Mouse (Mus musculus) kidney, embryonic 14.5 days (tissue): ENCODE data around the gene Daam1. TPM values are rescaled to one million over a fixed set of nuclear protein-coding genes. Genes with fewer than 3 reads are reported as not detected.
A peak's percentile ranks its signal among the peaks of the same experiment; 100 is the strongest.

ENCODE experiments used
- ATAC-seq: fragments of 200-750 bp; cut with Nextera tagmentation; 2 replicates; pipeline ENCODE4 v1.8.0; 2017; ENCODE audit warnings: moderate number of reproducible peaks, mild to moderate bottlenecking, moderate TSS enrichment, moderate library complexity; ENCODE audit not compliant: low FRiP score, low TSS enrichment
- H3K27ac ChIP-seq: fragments of 300-500 bp; sonication (generic); 2 replicates; pipeline ENCODE4 v1.5.1; 2014; ENCODE audit warnings: low read depth, mild to moderate bottlenecking, low read length, moderate library complexity, mixed read lengths
- H3K27me3 ChIP-seq: fragments of 300-500 bp; sonication (generic); 2 replicates; pipeline ENCODE4 v1.6.1; 2014; ENCODE audit warnings: mild to moderate bottlenecking, low read length; ENCODE audit not compliant: control insufficient read depth, insufficient read depth
- H3K36me3 ChIP-seq: fragments of 300-500 bp; sonication (generic); 2 replicates; pipeline ENCODE4 v1.6.1; 2014; ENCODE audit warnings: low read length, mixed read lengths; ENCODE audit not compliant: control insufficient read depth, insufficient read depth
- H3K4me1 ChIP-seq: fragments of 300-500 bp; sonication (generic); 2 replicates; pipeline ENCODE4 v1.6.1; 2014; ENCODE audit warnings: low read length, mixed read lengths; ENCODE audit not compliant: control insufficient read depth, insufficient read depth
- H3K4me2 ChIP-seq: fragments of 300-500 bp; sonication (generic); replicated peaks from 2 replicates; pipeline ENCODE4 v1.6.1; 2014; ENCODE audit warnings: low read depth, mild to moderate bottlenecking, low read length
- H3K4me3 ChIP-seq: fragments of 300-500 bp; sonication (generic); 2 replicates; pipeline ENCODE4 v1.5.1; 2014; ENCODE audit warnings: mild to moderate bottlenecking, low read length
- H3K9ac ChIP-seq: fragments of 300-500 bp; sonication (generic); 2 replicates; pipeline ENCODE4 v1.6.1; 2014; ENCODE audit warnings: low read depth, mild to moderate bottlenecking, low read length, moderate library complexity
- H3K9me3 ChIP-seq: fragments of 300-500 bp; sonication (generic); 2 replicates; pipeline ENCODE4 v1.6.1; 2016; ENCODE audit warnings: low read length; ENCODE audit not compliant: control insufficient read depth
- WGBS: fragments of 180-500 bp; shearing (Covaris S2); extraction: QIAGEN DNeasy Blood & Tissue Kit; methylation state at CpG from one replicate; pipeline ENCODE4 v1.1.7; 2014; 5-methylcytosine and 5-hydroxymethylcytosine counted together
- polyA plus RNA-seq: library from polyadenylated mRNA; unstranded; fragments of >200 nt; fragmentation: Nextera tagmentation; extraction: Ambion mirVana; gene quantifications from 2 replicates; pipeline ENCODE4 v1.2.1, GENCODE M21; 2014

Gene Daam1
- polyA plus RNA-seq, 1 experiment from 2014 or later: 13.0 TPM

GRCm38 (mm10) chr12:71848037-71848776 lies 17.3 kb downstream of the Daam1 start:
- H3K9ac ChIP-seq: no peak overlapping the region
- H3K4me3 ChIP-seq: no peak overlapping the region
- H3K36me3 ChIP-seq: no peaks in the 10 kb centered on the region
- H3K27ac ChIP-seq: no peak overlapping the region
- ATAC-seq: no peak
- WGBS: 48% methylated on average over 5 of the region's 5 CpGs
- no peak overlapping the region for H3K4me2 ChIP-seq
- no peaks in the 10 kb centered on the region for H3K27me3 ChIP-seq
- H3K4me1 ChIP-seq: peaks cover 3% of the 10 kb centered on the region; the same call in 1 of the 2 replicates
- no peaks in the 10 kb centered on the region for H3K9me3 ChIP-seq

GRCm38 (mm10) chr12:71849051-71849450 lies 18.2 kb downstream of the Daam1 start:
- H3K4me2 ChIP-seq: no peak overlapping the region
- no peaks in the 10 kb centered on the region for H3K36me3 ChIP-seq
- no peaks in the 10 kb centered on the region for H3K27me3 ChIP-seq
- no peaks in the 10 kb centered on the region for H3K9me3 ChIP-seq
- H3K4me1 ChIP-seq: peaks cover 3% of the 10 kb centered on the region; the same call in 1 of the 2 replicates
- H3K4me3 ChIP-seq: no peak overlapping the region
- WGBS: 97% methylated on average over 7 of the region's 7 CpGs
- H3K27ac ChIP-seq: no peak overlapping the region
- ATAC-seq: no peak
- H3K9ac ChIP-seq: no peak overlapping the region

GRCm38 (mm10) chr12:71850135-71850534 lies 19.3 kb downstream of the Daam1 start:
- H3K9me3 ChIP-seq: no peaks in the 10 kb centered on the region
- WGBS: 84% methylated on average over 5 of the region's 5 CpGs
- no peak overlapping the region for H3K4me3 ChIP-seq
- H3K4me1 ChIP-seq: peaks cover 4% of the 10 kb centered on the region; the same call in 1 of the 2 replicates
- no peak overlapping the region for H3K9ac ChIP-seq
- no peaks in the 10 kb centered on the region for H3K27me3 ChIP-seq
- H3K4me2 ChIP-seq: no peak overlapping the region
- ATAC-seq: no peak
- H3K36me3 ChIP-seq: no peaks in the 10 kb centered on the region
- no peak overlapping the region for H3K27ac ChIP-seq

GRCm38 (mm10) chr12:71852678-71853077 lies 21.8 kb downstream of the Daam1 start:
- H3K36me3 ChIP-seq: no peaks in the 10 kb centered on the region
- no peaks in the 10 kb centered on the region for H3K27me3 ChIP-seq
- no peak for ATAC-seq
- H3K27ac ChIP-seq: no peak overlapping the region
- H3K4me1 ChIP-seq: peaks cover 14% of the 10 kb centered on the region
- H3K4me3 ChIP-seq: no peak overlapping the region
- no peak overlapping the region for H3K9ac ChIP-seq
- no peak overlapping the region for H3K4me2 ChIP-seq
- WGBS: 68% methylated on average over 7 of the region's 7 CpGs
- no peaks in the 10 kb centered on the region for H3K9me3 ChIP-seq

- no peaks in the 10 kb centered on the region for H3K36me3 ChIP-seq
- H3K9ac ChIP-seq: no peak overlapping the region
- H3K4me2 ChIP-seq: no peak overlapping the region
- WGBS: 78% methylated on average over 3 of the region's 3 CpGs
- H3K27ac ChIP-seq: no peak overlapping the region
- H3K9me3 ChIP-seq: no peaks in the 10 kb centered on the region
- no peaks in the 10 kb centered on the region for H3K27me3 ChIP-seq
- no peak overlapping the region for H3K4me3 ChIP-seq
- ATAC-seq: no peak
- peaks cover 12% of the 10 kb centered on the region for H3K4me1 ChIP-seq
Observed at GRCm38 (mm10) chr12:71853694-71854093, 22.8 kb downstream of the Daam1 start.

GRCm38 (mm10) chr12:71854191-71854590 lies 23.3 kb downstream of the Daam1 start:
- H3K36me3 ChIP-seq: no peaks in the 10 kb centered on the region
- no peak overlapping the region for H3K27ac ChIP-seq
- H3K4me1 ChIP-seq: peaks cover 12% of the 10 kb centered on the region
- H3K4me3 ChIP-seq: no peak overlapping the region
- H3K9me3 ChIP-seq: no peaks in the 10 kb centered on the region
- H3K27me3 ChIP-seq: no peaks in the 10 kb centered on the region
- no peak for ATAC-seq
- no peak overlapping the region for H3K9ac ChIP-seq
- H3K4me2 ChIP-seq: no peak overlapping the region
- 61% methylated on average over 6 of the region's 6 CpGs for WGBS

- no peaks in the 10 kb centered on the region for H3K27me3 ChIP-seq
- WGBS: 20% methylated on average over 10 of the region's 10 CpGs
- peaks cover 12% of the 10 kb centered on the region for H3K4me1 ChIP-seq
- peak; percentile 80 for ATAC-seq
- H3K27ac ChIP-seq: no peak overlapping the region; the same call in 1 of the 2 replicates
- no peak overlapping the region for H3K4me3 ChIP-seq
- no peak overlapping the region for H3K4me2 ChIP-seq
- no peak overlapping the region for H3K9ac ChIP-seq
- no peaks in the 10 kb centered on the region for H3K36me3 ChIP-seq
- H3K9me3 ChIP-seq: no peaks in the 10 kb centered on the region
Observed at GRCm38 (mm10) chr12:71855730-71856479, 25.0 kb downstream of the Daam1 start.

- H3K9ac ChIP-seq: no peak overlapping the region
- H3K4me3 ChIP-seq: no peak overlapping the region
- no peaks in the 10 kb centered on the region for H3K27me3 ChIP-seq
- no peaks in the 10 kb centered on the region for H3K36me3 ChIP-seq
- H3K4me2 ChIP-seq: no peak overlapping the region
- peaks cover 12% of the 10 kb centered on the region for H3K4me1 ChIP-seq
- no peak for ATAC-seq
- no peaks in the 10 kb centered on the region for H3K9me3 ChIP-seq
- no peak overlapping the region for H3K27ac ChIP-seq
Observed at GRCm38 (mm10) chr12:71856480-71856754, 25.5 kb downstream of the Daam1 start.

GRCm38 (mm10) chr12:71859096-71859495 lies 28.2 kb downstream of the Daam1 start:
- Histone ChIP-seq H3K9ac (no peak overlapping the region), H3K4me3 (no peak overlapping the region), H3K36me3 (no peaks in the 10 kb centered on the region), H3K4me2 (no peak overlapping the region), H3K27me3 (no peaks in the 10 kb centered on the region), H3K4me1 (peaks cover 14% of the 10 kb centered on the region), H3K9me3 (no peaks in the 10 kb centered on the region), H3K27ac (no peak overlapping the region)
- WGBS: 73% methylated on average over 5 of the region's 5 CpGs
- ATAC-seq: no peak
